Mouse (Mus musculus): Measurements from ENCODE around the gene Tstd2. TPM values are rescaled to one million over a fixed set of nuclear protein-coding genes. Genes with fewer than 3 reads are reported as not detected.

Tstd2 gene
- polyA plus RNA-seq, 1 experiment from 2014 or later: 29.3 TPM

DNA sequence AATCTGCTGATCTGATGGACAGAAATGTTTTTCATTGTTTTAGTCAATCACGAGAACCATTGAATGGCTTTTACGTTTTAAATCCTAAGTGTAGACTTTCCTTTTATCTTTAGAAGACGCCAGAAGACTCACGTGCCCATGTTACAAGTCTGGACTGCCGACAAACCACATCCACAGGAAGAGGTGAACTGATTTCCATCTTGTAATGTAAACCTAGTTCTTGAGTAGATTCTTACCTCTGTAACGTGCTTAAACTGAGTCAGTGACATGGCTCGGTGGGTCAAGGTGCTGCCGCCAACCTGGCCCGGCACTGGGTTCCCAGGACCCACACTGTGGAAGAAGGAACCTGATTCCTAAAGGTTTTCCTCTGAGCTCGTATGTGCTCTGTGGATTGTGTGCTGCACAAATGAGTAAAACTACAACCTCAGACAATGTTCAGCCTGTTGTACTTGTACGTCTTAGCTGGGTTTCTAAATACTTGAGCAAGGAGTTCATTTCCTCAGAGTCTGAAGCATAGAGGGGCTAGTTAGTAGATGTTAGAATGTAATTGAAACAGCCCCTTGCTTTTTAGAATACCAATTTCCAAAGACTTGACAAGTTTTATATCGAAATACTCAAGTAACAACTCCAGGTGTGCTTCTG lies 13.5 kb upstream of the Tstd2 start:
- H3K36me3 ChIP-seq: peaks cover 30% of the 10 kb centered on the region

DNA sequence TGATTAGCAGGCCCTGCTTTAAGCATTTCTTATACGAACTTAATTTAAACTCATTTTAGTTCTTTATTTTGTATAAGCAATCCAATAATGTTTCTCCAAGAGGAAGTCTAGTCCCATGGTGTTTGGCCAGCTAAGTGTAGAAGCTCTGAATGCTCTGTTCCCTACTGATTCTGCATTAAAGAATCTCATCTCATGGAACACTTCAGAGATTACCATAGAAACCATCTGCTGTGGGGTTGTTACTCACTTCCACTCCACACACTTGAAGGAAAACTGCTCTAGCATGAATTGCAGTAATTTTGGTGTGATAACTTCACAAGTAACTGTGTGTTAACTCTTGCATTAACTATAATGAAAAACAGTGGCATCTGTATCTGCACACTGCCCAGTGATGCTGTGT lies 8.4 kb upstream of the Tstd2 start:
- no peak overlapping the region for H3K9ac ChIP-seq
- H3K9me3 ChIP-seq: no peaks in the 10 kb centered on the region
- 93% methylated on average over 1 of the region's 1 CpGs for WGBS
- H3K4me1 ChIP-seq (replicated peaks): no peaks in the 10 kb centered on the region
- peaks cover 8% of the 10 kb centered on the region for H3K36me3 ChIP-seq
- no peak overlapping the region for H3K27ac ChIP-seq
- ATAC-seq: no peak
- no peak overlapping the region for H3K4me3 ChIP-seq (replicated peaks)
- H3K4me2 ChIP-seq (replicated peaks): no peak overlapping the region
- no peaks in the 10 kb centered on the region for H3K27me3 ChIP-seq (replicated peaks)

More for the DNA sequence above, 13.5 kb upstream of the Tstd2 start:
- 93% methylated on average over 12 of the region's 12 CpGs for WGBS
- Histone ChIP-seq H3K27ac (no peak overlapping the region), H3K9ac (no peak overlapping the region), H3K4me2 (replicated peaks) (no peak overlapping the region), H3K4me3 (replicated peaks) (no peak overlapping the region), H3K27me3 (replicated peaks) (no peaks in the 10 kb centered on the region), H3K9me3 (no peaks in the 10 kb centered on the region), H3K4me1 (replicated peaks) (no peaks in the 10 kb centered on the region)
- no peak for ATAC-seq

GRCm38 (mm10) chr4:46144323-46144722 lies 5.8 kb upstream of the Tstd2 start:
- Histone ChIP-seq H3K9me3 (no peaks in the 10 kb centered on the region), H3K36me3 (0 out of 2 replicates have a peak, but pooled peaks cover 2% of the 10 kb centered on the region), H3K4me1 (replicated peaks) (peaks cover 7% of the 10 kb centered on the region; the same call in 1 of the 2 replicates), H3K9ac (no peak overlapping the region), H3K27me3 (replicated peaks) (no peaks in the 10 kb centered on the region), H3K4me3 (replicated peaks) (no peak overlapping the region), H3K27ac (no peak overlapping the region), H3K4me2 (replicated peaks) (no peak overlapping the region)
- 71% methylated on average over 3 of the region's 3 CpGs for WGBS
- no peak for ATAC-seq

- WGBS: 4% methylated on average over 17 of the region's 17 CpGs
Observed at GRCm38 (mm10) chr4:46137629-46138286, 736 bp downstream of the Tstd2 start.

DNA sequence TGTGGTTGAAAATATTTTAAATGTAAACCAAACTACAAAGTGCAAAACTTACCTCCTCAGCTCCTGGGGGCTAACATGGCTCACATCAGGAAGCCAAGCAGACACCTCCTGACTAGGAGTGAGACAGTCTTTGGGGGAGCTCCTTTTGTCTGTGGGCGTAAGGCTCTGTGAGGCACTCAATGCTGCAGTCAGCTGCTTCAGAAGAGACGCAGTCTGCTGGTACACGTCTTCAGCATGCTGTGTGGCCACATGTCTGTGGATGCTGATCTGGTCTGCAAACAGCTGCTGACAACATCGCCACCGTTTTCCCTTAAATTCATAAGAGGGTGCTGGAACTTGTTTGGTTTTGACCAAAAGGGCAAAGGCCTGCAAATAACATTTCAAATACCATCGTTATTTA lies 6.7 kb downstream of the Tstd2 start:
- H3K4me3 ChIP-seq (replicated peaks): no peak overlapping the region
- ATAC-seq: no peak
- no peak overlapping the region for H3K9ac ChIP-seq
- H3K36me3 ChIP-seq: peaks cover 33% of the 10 kb centered on the region
- H3K4me2 ChIP-seq (replicated peaks): no peak overlapping the region
- WGBS: 81% methylated on average over 6 of the region's 6 CpGs
- H3K27me3 ChIP-seq (replicated peaks): no peaks in the 10 kb centered on the region
- no peaks in the 10 kb centered on the region for H3K4me1 ChIP-seq (replicated peaks)
- H3K9me3 ChIP-seq: no peaks in the 10 kb centered on the region
- H3K27ac ChIP-seq: no peak overlapping the region

More at GRCm38 (mm10) chr4:46137629-46138286, 736 bp downstream of the Tstd2 start:
- peak overlapping the region; percentile 99 for H3K27ac ChIP-seq
- H3K4me1 ChIP-seq (replicated peaks): peaks cover 10% of the 10 kb centered on the region; the same call in 1 of the 2 replicates
- H3K9me3 ChIP-seq: no peaks in the 10 kb centered on the region
- peak overlapping the region; percentile 76 for H3K4me3 ChIP-seq (replicated peaks)
- ATAC-seq: peak; percentile 70
- H3K27me3 ChIP-seq (replicated peaks): no peaks in the 10 kb centered on the region
- 0 out of 2 replicates have a peak, but pooled peaks cover 5% of the 10 kb centered on the region for H3K36me3 ChIP-seq
- H3K4me2 ChIP-seq (replicated peaks): peak overlapping the region; percentile 69
- peak overlapping the region; percentile 82 for H3K9ac ChIP-seq

DNA sequence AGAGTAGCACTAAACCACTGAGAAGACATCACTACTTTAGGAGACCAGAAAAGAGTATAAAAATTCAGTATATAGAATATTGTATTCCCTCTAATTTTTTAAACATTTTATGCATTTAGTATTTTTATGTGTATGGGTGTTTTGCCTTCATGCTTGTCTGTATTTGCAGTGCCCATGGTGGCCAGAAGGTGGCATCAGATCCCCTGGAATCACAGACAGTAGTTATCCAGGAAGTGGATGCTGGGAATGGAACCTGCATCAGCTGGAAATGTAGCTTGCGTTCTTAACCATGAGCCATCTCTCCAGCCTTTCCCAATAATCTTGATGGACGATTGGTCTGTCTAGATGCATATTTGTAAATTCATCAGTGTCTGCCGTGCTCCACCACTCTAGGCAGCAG lies 8.3 kb downstream of the Tstd2 start:
- H3K4me2 ChIP-seq (replicated peaks): no peak overlapping the region
- H3K27me3 ChIP-seq (replicated peaks): no peaks in the 10 kb centered on the region
- no peak for ATAC-seq
- no peak overlapping the region for H3K4me3 ChIP-seq (replicated peaks)
- no peaks in the 10 kb centered on the region for H3K9me3 ChIP-seq
- peaks cover 38% of the 10 kb centered on the region for H3K36me3 ChIP-seq
- H3K4me1 ChIP-seq (replicated peaks): no peaks in the 10 kb centered on the region
- no peak overlapping the region for H3K9ac ChIP-seq
- H3K27ac ChIP-seq: no peak overlapping the region
- 82% methylated on average over 3 of the region's 3 CpGs for WGBS

DNA sequence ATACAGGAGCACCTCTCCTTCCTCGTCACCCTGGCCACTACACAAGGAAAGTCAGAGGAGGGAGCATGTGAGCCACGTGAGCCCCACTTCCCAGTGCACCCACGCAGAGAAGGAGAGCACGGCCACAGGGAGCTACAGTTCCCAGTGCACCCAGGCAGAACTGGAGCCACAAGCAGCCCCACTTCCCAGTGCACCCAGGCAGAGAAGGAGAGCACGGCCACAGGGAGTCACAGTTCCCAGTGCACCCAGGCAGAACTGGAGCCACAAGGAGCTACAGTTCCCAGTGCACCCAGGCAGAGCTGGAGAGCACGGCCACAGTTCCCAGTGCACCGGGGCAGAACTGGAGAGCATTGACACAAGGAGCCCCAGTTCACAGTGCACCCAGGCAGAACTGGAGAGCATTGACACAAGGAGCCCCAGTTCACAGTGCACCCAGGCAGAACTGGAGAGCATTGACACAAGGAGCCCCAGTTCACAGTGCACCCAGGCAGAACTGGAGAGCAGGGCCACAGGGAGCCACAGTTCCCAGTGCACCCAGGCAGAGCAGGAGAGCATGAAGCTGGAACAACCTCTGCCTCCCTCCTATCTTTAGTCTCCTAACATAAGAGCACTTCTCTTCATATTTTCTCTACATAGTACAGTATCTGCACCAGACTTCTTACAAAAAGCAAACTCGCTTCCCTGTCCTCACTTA lies 9.0 kb downstream of the Tstd2 start:
- no peak overlapping the region for H3K9ac ChIP-seq
- H3K9me3 ChIP-seq: no peaks in the 10 kb centered on the region
- no peak for ATAC-seq
- WGBS: 90% methylated on average over 8 of the region's 8 CpGs
- H3K27me3 ChIP-seq (replicated peaks): no peaks in the 10 kb centered on the region
- no peak overlapping the region for H3K4me2 ChIP-seq (replicated peaks)
- H3K4me1 ChIP-seq (replicated peaks): no peaks in the 10 kb centered on the region
- no peak overlapping the region for H3K4me3 ChIP-seq (replicated peaks)
- H3K27ac ChIP-seq: no peak overlapping the region
- peaks cover 38% of the 10 kb centered on the region for H3K36me3 ChIP-seq

DNA sequence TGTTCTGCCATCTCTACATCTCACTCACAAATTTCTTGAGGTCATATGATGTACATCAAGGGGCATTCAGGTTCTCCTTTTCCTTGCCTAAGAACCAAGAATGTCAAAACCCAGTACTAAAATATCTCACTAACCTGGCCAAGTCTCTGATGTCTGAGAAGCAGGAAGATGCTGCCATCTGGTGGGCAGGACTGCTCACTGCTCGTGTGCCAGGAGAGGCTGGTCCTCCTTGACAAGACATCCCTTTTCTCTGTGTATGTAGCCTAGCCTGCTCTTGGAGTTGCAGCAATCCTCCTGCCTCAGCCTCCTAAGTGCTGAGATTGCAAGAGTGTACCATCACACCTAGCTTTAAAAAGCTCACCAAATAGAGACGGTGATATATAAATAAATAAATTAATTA lies 12.0 kb downstream of the Tstd2 start:
- no peaks in the 10 kb centered on the region for H3K27me3 ChIP-seq (replicated peaks)
- no peak overlapping the region for H3K4me2 ChIP-seq (replicated peaks)
- H3K9ac ChIP-seq: no peak overlapping the region
- 40% methylated on average over 2 of the region's 2 CpGs for WGBS
- H3K9me3 ChIP-seq: no peaks in the 10 kb centered on the region
- H3K4me1 ChIP-seq (replicated peaks): no peaks in the 10 kb centered on the region
- peaks cover 34% of the 10 kb centered on the region for H3K36me3 ChIP-seq
- H3K27ac ChIP-seq: no peak overlapping the region
- ATAC-seq: peak; percentile 34; the same call in 1 of the 2 replicates
- H3K4me3 ChIP-seq (replicated peaks): no peak overlapping the region

GRCm38 (mm10) chr4:46123358-46123757 lies 15.1 kb downstream of the Tstd2 start:
- H3K36me3 ChIP-seq: peaks cover 42% of the 10 kb centered on the region
- ATAC-seq: no peak
- 76% methylated on average over 6 of the region's 6 CpGs for WGBS
- no peaks in the 10 kb centered on the region for H3K4me1 ChIP-seq (replicated peaks)
- no peaks in the 10 kb centered on the region for H3K9me3 ChIP-seq
- no peak overlapping the region for H3K4me3 ChIP-seq (replicated peaks)
- H3K9ac ChIP-seq: no peak overlapping the region
- no peaks in the 10 kb centered on the region for H3K27me3 ChIP-seq (replicated peaks)
- no peak overlapping the region for H3K27ac ChIP-seq
- H3K4me2 ChIP-seq (replicated peaks): no peak overlapping the region

DNA sequence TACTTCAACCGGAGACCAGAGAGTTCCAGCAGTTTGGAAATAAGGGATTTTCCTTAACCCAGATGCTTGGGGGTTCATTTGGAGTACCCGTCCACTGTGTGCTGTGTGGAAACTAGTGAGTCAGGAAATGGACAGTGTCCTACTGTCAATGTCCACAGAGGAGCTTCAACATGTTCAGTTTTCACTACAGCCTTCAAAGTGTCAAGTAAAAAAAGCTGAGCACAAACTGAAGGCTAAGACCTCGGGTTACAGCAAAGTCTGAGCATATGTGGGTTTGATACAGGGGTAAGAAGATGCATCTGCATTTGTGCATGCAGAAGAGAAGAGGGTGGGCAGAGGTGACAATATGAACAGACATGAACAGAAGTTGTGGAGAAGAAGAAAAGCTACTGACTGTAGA lies 17.7 kb downstream of the Tstd2 start:
- Histone ChIP-seq H3K9me3 (no peaks in the 10 kb centered on the region), H3K9ac (no peak overlapping the region), H3K27ac (no peak overlapping the region), H3K4me2 (replicated peaks) (no peak overlapping the region), H3K4me1 (replicated peaks) (no peaks in the 10 kb centered on the region), H3K36me3 (peaks cover 55% of the 10 kb centered on the region), H3K27me3 (replicated peaks) (no peaks in the 10 kb centered on the region), H3K4me3 (replicated peaks) (no peak overlapping the region)
- WGBS: 87% methylated on average over 3 of the region's 3 CpGs
- no peak for ATAC-seq

DNA sequence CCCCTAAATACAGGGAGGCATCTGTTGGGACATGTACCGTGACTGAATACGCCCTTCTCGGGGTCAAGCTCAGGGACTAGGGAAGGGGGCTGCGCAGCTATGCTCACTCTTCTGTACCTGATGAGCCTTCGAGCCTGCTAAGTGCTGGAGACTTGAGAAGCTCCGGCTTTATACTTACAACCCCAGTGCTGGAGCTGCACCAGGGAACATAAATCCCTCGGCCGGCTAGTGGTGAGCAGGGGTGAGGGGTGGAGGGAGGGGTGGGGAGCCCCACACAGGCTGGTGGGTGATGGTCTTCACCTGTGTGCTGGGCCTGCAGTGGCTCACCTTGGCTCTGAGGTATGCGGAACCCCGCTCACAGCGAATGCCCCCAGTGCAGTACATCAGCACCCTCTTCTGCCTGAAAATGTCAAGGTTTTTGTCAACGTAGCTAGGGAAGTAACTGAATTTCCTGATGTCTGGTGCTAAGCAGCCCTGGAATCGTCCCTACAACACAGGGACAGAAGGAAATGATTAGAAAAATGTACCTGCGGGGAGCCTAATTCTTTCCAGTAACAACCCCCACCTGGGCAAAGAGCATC lies 18.9 kb downstream of the Tstd2 start:
- H3K27ac ChIP-seq: no peak overlapping the region
- no peak overlapping the region for H3K4me2 ChIP-seq (replicated peaks)
- WGBS: 93% methylated on average over 14 of the region's 14 CpGs
- no peaks in the 10 kb centered on the region for H3K4me1 ChIP-seq (replicated peaks)
- H3K4me3 ChIP-seq (replicated peaks): no peak overlapping the region
- H3K9me3 ChIP-seq: no peaks in the 10 kb centered on the region
- no peak for ATAC-seq
- no peak overlapping the region for H3K9ac ChIP-seq
- H3K27me3 ChIP-seq (replicated peaks): no peaks in the 10 kb centered on the region
- peaks cover 56% of the 10 kb centered on the region for H3K36me3 ChIP-seq

- Histone ChIP-seq H3K36me3 (peaks cover 58% of the 10 kb centered on the region), H3K27me3 (replicated peaks) (no peaks in the 10 kb centered on the region), H3K9me3 (no peaks in the 10 kb centered on the region), H3K4me2 (replicated peaks) (no peak overlapping the region), H3K27ac (no peak overlapping the region), H3K4me3 (replicated peaks) (no peak overlapping the region), H3K4me1 (replicated peaks) (no peaks in the 10 kb centered on the region), H3K9ac (no peak overlapping the region)
- WGBS: 94% methylated on average over 4 of the region's 4 CpGs
- no peak for ATAC-seq
Observed at GRCm38 (mm10) chr4:46117536-46117935, 21.0 kb downstream of the Tstd2 start.
